Mouse (Mus musculus): Measurements from ENCODE around the gene Dgki. TPM values are rescaled to one million over a fixed set of nuclear protein-coding genes. Genes with fewer than 3 reads are reported as not detected.

The Dgki gene
- polyA plus RNA-seq, 1 experiment from 2014 or later = 0.67 TPM

DNA sequence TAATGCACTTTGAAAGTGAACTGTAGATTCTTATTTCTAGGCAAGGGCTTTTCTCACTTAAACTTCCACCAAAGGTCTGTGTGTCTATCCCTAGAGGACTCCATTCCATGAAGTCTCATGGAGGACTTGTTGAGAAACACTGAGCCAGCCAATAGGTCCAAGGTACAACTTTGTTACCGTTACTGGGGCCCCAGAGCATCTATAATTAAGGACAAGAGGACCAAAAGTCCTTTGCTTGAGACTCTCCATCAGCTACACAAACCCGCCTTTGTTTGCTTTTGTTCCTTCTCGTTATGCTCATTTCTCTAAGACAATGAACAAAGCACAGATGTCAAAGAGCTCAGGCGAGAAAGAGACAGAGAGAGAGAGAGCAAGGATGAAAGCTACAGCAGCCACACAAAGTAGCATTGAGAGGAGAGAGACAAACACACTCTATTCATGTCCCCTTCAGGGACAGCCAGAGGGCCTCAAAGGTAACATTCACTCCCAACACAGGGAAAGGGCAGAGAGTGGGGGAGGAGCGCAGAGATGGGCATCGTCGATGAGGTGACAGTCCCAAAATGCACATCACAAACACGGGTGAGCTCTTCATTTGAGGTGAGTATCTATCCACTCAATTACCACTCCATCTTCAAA, 396.7 kb downstream of the Dgki start:
- H3K9me3 ChIP-seq (ENCODE audit: control insufficient read depth, low read length) = no peaks in the 10 kb centered on the region
- no peak overlapping the region for H3K27ac ChIP-seq (ENCODE audit: low read length)
- no peak overlapping the region for H3K4me3 ChIP-seq (ENCODE audit: low read length)
- H3K4me1 ChIP-seq (replicated peaks; ENCODE audit: control insufficient read depth, insufficient read depth, low read length) = peaks cover 3% of the 10 kb centered on the region; the same call in 1 of the 2 replicates
- 26% methylated on average over 8 of the region's 8 CpGs for WGBS
- no peaks in the 10 kb centered on the region for H3K36me3 ChIP-seq (ENCODE audit: control insufficient read depth, insufficient read depth, low read length)
- ATAC-seq (ENCODE audit: low read depth) = no peak
- H3K9ac ChIP-seq (ENCODE audit: low read length) = no peak overlapping the region
- H3K4me2 ChIP-seq (ENCODE audit: low read depth, low read length) = no peak overlapping the region
- H3K27me3 ChIP-seq (ENCODE audit: control insufficient read depth, insufficient read depth, low read depth, low read length) = no peaks in the 10 kb centered on the region

DNA sequence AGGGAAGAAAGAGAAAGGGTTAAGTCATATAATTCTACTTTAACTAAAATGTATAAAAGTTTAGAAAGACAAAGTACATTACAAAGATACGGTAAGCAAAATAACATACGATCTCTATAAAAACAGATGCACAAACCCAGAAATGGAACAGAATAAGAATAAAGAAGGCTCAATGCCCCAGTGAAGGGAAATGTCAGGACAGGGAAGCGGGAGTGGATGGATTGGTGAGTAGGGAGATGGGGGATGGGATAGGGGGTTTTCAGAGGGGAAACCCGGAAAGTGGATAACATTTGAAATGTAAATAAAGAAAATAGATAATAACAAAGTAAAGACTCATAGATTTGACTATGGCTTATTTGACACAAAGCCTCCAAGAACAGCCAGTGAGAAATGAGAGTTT, 400.1 kb downstream of the Dgki start:
- ATAC-seq (ENCODE audit: low read depth) = no peak

DNA sequence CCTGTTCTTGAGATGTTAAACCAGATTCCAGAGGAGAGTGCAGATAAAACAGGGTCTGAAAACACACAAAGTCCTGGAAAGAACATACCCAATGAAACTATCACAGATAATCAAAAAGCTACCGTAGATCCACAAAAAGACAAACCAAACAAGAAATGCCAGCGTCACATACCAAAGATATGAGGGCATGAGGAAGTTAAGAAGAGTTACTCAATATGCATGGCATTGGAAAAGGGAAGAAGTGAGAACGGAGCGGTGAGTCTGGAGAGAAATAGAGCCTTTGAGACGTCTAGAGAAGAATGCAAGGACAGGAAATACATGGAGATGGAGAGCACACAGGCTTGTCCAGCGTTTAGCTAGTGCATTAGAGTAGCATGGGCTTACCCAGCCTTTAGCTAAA, 401.6 kb downstream of the Dgki start:
- no peak for ATAC-seq (ENCODE audit: low read depth)
- Histone ChIP-seq H3K4me1 (replicated peaks; ENCODE audit: control insufficient read depth, insufficient read depth, low read length) (peaks cover 6% of the 10 kb centered on the region; the same call in 1 of the 2 replicates), H3K36me3 (ENCODE audit: control insufficient read depth, insufficient read depth, low read length) (no peaks in the 10 kb centered on the region), H3K4me2 (ENCODE audit: low read depth, low read length) (no peak overlapping the region), H3K9me3 (ENCODE audit: control insufficient read depth, low read length) (no peaks in the 10 kb centered on the region), H3K9ac (ENCODE audit: low read length) (no peak overlapping the region), H3K27me3 (ENCODE audit: control insufficient read depth, insufficient read depth, low read depth, low read length) (no peaks in the 10 kb centered on the region), H3K4me3 (ENCODE audit: low read length) (no peak overlapping the region), H3K27ac (ENCODE audit: low read length) (no peak overlapping the region)
- WGBS = 45% methylated on average over 6 of the region's 6 CpGs

More for the DNA sequence above, 400.1 kb downstream of the Dgki start:
- Histone ChIP-seq H3K4me2 (ENCODE audit: low read depth, low read length) (no peak overlapping the region), H3K4me3 (ENCODE audit: low read length) (no peak overlapping the region), H3K4me1 (replicated peaks; ENCODE audit: control insufficient read depth, insufficient read depth, low read length) (peaks cover 6% of the 10 kb centered on the region; the same call in 1 of the 2 replicates), H3K27ac (ENCODE audit: low read length) (no peak overlapping the region), H3K9ac (ENCODE audit: low read length) (no peak overlapping the region), H3K9me3 (ENCODE audit: control insufficient read depth, low read length) (no peaks in the 10 kb centered on the region), H3K27me3 (ENCODE audit: control insufficient read depth, insufficient read depth, low read depth, low read length) (no peaks in the 10 kb centered on the region), H3K36me3 (ENCODE audit: control insufficient read depth, insufficient read depth, low read length) (no peaks in the 10 kb centered on the region)
- WGBS = 77% methylated on average over 4 of the region's 4 CpGs

DNA sequence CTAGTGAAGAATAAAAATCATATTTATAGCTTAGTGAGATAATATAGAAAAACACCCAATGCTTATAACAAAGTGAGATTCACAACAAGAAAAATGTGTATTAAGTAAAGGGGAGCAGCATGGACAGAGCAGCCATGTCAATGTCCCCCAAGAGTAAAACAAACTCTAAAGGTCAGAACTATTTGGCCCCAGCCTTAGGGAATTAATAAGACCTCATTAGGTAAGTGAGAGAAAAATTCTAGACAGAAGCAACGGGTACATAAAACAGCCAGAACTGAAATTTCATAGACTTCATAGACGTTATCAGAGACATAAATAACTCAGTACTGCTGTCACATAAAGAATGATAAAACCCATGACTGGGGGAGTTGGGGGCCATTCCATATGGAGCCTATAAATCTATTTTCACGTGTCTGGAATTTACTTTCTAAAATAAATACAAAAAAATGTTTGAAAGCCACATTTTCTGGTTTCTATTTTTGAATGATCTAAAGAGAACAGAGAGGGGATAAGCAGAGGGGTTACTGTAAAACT, 402.3 kb downstream of the Dgki start:
- H3K9me3 ChIP-seq (ENCODE audit: control insufficient read depth, low read length) = no peaks in the 10 kb centered on the region
- WGBS = 44% methylated on average over 3 of the region's 3 CpGs
- H3K4me3 ChIP-seq (ENCODE audit: low read length) = no peak overlapping the region
- H3K36me3 ChIP-seq (ENCODE audit: control insufficient read depth, insufficient read depth, low read length) = no peaks in the 10 kb centered on the region
- no peaks in the 10 kb centered on the region for H3K27me3 ChIP-seq (ENCODE audit: control insufficient read depth, insufficient read depth, low read depth, low read length)
- peaks cover 6% of the 10 kb centered on the region; the same call in 1 of the 2 replicates for H3K4me1 ChIP-seq (replicated peaks; ENCODE audit: control insufficient read depth, insufficient read depth, low read length)
- H3K9ac ChIP-seq (ENCODE audit: low read length) = no peak overlapping the region
- no peak overlapping the region for H3K4me2 ChIP-seq (ENCODE audit: low read depth, low read length)
- ATAC-seq (ENCODE audit: low read depth) = peak; percentile 36; the same call in 1 of the 2 replicates
- no peak overlapping the region for H3K27ac ChIP-seq (ENCODE audit: low read length)

DNA sequence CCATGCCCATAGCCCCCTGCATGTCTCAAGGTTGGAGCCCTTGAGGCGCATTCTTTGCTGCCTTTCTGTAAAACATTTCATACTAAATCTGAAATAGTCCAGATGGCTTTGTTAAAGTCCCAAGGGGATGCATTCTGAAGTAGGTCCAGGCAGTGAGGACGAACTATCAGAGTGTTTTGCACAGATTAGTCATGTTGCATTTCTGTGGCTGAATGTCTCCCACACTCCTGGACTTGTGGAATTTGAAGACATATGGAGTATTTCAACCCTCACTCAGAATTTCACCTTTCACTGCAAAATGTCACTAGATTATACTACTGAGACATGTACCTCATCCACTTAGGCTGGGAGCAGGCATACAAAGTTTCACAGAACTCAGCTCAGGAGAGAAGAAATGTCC, 403.3 kb downstream of the Dgki start:
- Histone ChIP-seq H3K9me3 (ENCODE audit: control insufficient read depth, low read length) (no peaks in the 10 kb centered on the region), H3K9ac (ENCODE audit: low read length) (no peak overlapping the region), H3K4me1 (replicated peaks; ENCODE audit: control insufficient read depth, insufficient read depth, low read length) (peaks cover 6% of the 10 kb centered on the region; the same call in 1 of the 2 replicates), H3K27me3 (ENCODE audit: control insufficient read depth, insufficient read depth, low read depth, low read length) (no peaks in the 10 kb centered on the region), H3K4me2 (ENCODE audit: low read depth, low read length) (no peak overlapping the region), H3K36me3 (ENCODE audit: control insufficient read depth, insufficient read depth, low read length) (no peaks in the 10 kb centered on the region), H3K4me3 (ENCODE audit: low read length) (no peak overlapping the region), H3K27ac (ENCODE audit: low read length) (no peak overlapping the region)
- 47% methylated on average over 2 of the region's 2 CpGs for WGBS
- ATAC-seq (ENCODE audit: low read depth) = peak; percentile 74

DNA sequence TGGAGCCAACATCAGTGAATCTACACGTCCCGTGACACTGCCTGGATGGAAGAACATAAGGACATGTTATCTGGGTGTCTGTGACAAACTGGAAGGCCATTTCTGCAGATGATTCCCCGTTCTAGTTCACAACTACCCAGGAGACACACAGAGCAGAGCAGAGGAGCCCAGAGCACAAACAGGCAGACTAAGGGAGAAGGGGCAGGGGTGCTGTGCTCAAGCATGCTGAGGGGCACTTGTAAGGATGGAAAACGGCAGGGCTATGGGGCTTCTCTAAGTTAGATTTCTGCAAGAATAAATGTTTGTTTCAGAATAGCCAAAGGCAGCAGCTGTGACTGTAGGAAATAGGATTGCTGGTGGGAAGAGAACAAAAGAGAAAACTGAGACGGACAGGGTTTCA, 408.2 kb downstream of the Dgki start:
- H3K36me3 ChIP-seq (ENCODE audit: control insufficient read depth, insufficient read depth, low read length) = no peaks in the 10 kb centered on the region
- no peak for ATAC-seq (ENCODE audit: low read depth)
- WGBS = 63% methylated on average over 5 of the region's 5 CpGs
- peaks cover 3% of the 10 kb centered on the region; the same call in 1 of the 2 replicates for H3K4me1 ChIP-seq (replicated peaks; ENCODE audit: control insufficient read depth, insufficient read depth, low read length)
- H3K4me2 ChIP-seq (ENCODE audit: low read depth, low read length) = no peak overlapping the region
- H3K9ac ChIP-seq (ENCODE audit: low read length) = no peak overlapping the region
- no peaks in the 10 kb centered on the region for H3K27me3 ChIP-seq (ENCODE audit: control insufficient read depth, insufficient read depth, low read depth, low read length)
- H3K27ac ChIP-seq (ENCODE audit: low read length) = no peak overlapping the region
- no peak overlapping the region for H3K4me3 ChIP-seq (ENCODE audit: low read length)
- H3K9me3 ChIP-seq (ENCODE audit: control insufficient read depth, low read length) = no peaks in the 10 kb centered on the region

DNA sequence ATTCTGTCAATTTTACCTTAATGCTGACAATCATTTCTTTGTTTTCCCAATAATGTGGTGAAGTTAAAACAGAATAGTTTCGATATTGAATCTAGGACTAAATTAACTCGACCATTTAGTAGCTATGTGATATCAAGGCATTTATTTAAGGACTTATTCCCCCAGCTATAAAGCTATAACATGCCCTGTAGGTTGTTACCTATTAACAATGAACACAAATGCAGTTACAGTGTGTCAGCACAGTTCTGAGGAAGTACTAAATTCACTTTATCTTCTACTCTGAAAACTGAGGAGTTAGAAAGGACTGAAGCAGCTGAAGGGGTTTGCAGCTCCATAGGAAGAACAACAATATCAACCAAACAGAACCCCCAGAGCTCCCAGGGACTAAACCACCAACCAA, 409.2 kb downstream of the Dgki start:
- H3K9me3 ChIP-seq (ENCODE audit: control insufficient read depth, low read length) = no peaks in the 10 kb centered on the region
- H3K4me3 ChIP-seq (ENCODE audit: low read length) = no peak overlapping the region
- ATAC-seq (ENCODE audit: low read depth) = no peak
- no peak overlapping the region; the same call in 1 of the 2 replicates for H3K27ac ChIP-seq (ENCODE audit: low read length)
- no peaks in the 10 kb centered on the region for H3K36me3 ChIP-seq (ENCODE audit: control insufficient read depth, insufficient read depth, low read length)
- H3K4me2 ChIP-seq (ENCODE audit: low read depth, low read length) = no peak overlapping the region
- H3K4me1 ChIP-seq (replicated peaks; ENCODE audit: control insufficient read depth, insufficient read depth, low read length) = no peaks in the 10 kb centered on the region
- WGBS = 25% methylated on average over 2 of the region's 2 CpGs
- H3K27me3 ChIP-seq (ENCODE audit: control insufficient read depth, insufficient read depth, low read depth, low read length) = no peaks in the 10 kb centered on the region
- H3K9ac ChIP-seq (ENCODE audit: low read length) = no peak overlapping the region

DNA sequence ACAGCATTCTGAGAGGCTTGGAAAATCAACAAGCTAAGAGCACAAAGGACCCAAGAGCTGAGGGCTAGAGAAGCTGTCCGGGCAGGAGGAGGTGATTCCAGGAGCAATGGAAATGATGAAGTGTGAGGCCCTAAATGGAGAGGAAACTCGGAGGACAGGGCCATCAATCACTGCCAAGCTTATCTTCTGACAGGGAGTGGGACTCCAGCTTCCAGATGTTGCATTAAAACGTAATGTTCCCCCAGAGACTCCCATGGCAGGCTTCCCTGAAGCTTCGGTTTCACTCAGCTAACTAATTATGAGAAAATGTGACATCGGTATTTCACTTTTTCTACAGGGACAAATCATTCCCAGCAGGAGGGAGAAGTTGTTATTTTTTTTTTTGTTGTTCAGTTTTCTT, 409.7 kb downstream of the Dgki start:
- no peak overlapping the region for H3K27ac ChIP-seq (ENCODE audit: low read length)

DNA sequence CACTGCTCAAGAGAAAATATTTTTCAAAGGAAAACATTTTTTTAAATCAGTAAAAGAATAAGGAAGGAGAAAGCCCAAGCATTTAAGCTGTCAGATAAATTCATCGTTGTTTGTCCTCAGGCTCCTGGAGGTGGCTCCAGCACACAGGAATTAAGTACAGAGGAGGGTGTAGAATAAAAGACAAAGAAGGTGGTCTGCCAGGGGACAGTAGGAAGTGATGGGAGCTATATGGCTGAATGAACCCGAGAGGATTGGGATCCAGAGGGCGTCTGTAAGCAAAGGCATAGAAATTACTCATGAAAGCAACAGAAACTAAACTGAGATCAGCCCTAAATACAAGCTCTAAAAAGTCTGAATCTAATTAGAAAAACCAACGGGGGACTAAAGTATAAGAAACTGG, 418.7 kb downstream of the Dgki start:
- Histone ChIP-seq H3K36me3 (ENCODE audit: control insufficient read depth, insufficient read depth, low read length) (no peaks in the 10 kb centered on the region), H3K4me2 (ENCODE audit: low read depth, low read length) (no peak overlapping the region), H3K27ac (ENCODE audit: low read length) (no peak overlapping the region), H3K4me3 (ENCODE audit: low read length) (no peak overlapping the region), H3K9ac (ENCODE audit: low read length) (no peak overlapping the region), H3K4me1 (replicated peaks; ENCODE audit: control insufficient read depth, insufficient read depth, low read length) (no peaks in the 10 kb centered on the region), H3K9me3 (ENCODE audit: control insufficient read depth, low read length) (no peaks in the 10 kb centered on the region), H3K27me3 (ENCODE audit: control insufficient read depth, insufficient read depth, low read depth, low read length) (no peaks in the 10 kb centered on the region)
- no peak for ATAC-seq (ENCODE audit: low read depth)
- 70% methylated on average over 4 of the region's 4 CpGs for WGBS

More for the DNA sequence above, 409.7 kb downstream of the Dgki start:
- Histone ChIP-seq H3K9me3 (ENCODE audit: control insufficient read depth, low read length) (no peaks in the 10 kb centered on the region), H3K27me3 (ENCODE audit: control insufficient read depth, insufficient read depth, low read depth, low read length) (no peaks in the 10 kb centered on the region), H3K4me2 (ENCODE audit: low read depth, low read length) (no peak overlapping the region), H3K4me1 (replicated peaks; ENCODE audit: control insufficient read depth, insufficient read depth, low read length) (no peaks in the 10 kb centered on the region), H3K4me3 (ENCODE audit: low read length) (no peak overlapping the region), H3K9ac (ENCODE audit: low read length) (no peak overlapping the region), H3K36me3 (ENCODE audit: control insufficient read depth, insufficient read depth, low read length) (no peaks in the 10 kb centered on the region)
- ATAC-seq (ENCODE audit: low read depth) = peak; percentile 97
- WGBS = 10% methylated on average over 5 of the region's 5 CpGs

Data from lung, embryonic 16.5 days (tissue).